Mouse (Mus musculus): Measurements from ENCODE around the gene Yipf4. TPM values are rescaled to one million over a fixed set of nuclear protein-coding genes. Genes with fewer than 3 reads are reported as not detected.
"Not testable (repeated sequence)": the region's sequence is repeated elsewhere in the genome, so short reads cannot be mapped to it uniquely, and the experiment has no call there.

Yipf4 gene
- total and polyA plus RNA-seq, 3 experiments, result 28.9 to 77.7 (median 41.6) TPM

DNA sequence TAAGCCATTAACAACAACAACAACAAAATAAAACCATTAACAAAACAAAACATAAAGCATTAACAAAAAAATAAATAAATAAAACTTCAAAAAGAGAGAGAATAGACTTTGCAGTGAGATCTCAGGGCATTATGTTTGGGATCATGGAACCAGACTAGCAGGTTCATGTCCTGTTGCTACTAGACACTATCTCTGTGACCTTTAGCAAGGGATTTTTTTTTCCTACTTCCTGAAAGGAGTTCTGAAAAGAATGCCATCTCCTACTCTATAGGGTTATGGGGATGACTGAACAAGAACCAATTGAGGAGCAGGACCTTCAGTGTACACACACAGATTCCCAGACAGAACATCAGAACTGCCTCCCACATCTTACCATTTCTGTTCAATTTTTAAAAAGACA lies 25.8 kb upstream of the Yipf4 start:
- TF ChIP-seq BHLHE40 (IDR thresholded peaks at IDR 0.05; ENCODE audit: low read depth, low read length) (no peak), MAFK (IDR thresholded peaks at IDR 0.05; ENCODE audit: insufficient replicate concordance, low read length) (no peak), ZKSCAN1 (IDR thresholded peaks at IDR 0.05; ENCODE audit: borderline replicate concordance, low read depth, low read length) (no peak), ETS1 (conservative IDR thresholded peaks at IDR 0.05; ENCODE audit: low read depth, low read length) (no peak), USF1 (IDR thresholded peaks at IDR 0.05; ENCODE audit: low read depth, low read length) (no peak), RCOR1 (conservative IDR thresholded peaks at IDR 0.05; ENCODE audit: low read depth, low read length) (no peak), CHD1 (IDR thresholded peaks at IDR 0.05; ENCODE audit: low read depth, low read length) (no peak), TCF12 (IDR thresholded peaks at IDR 0.05; ENCODE audit: low read depth, low read length) (no peak), GABPA (IDR thresholded peaks at IDR 0.05; ENCODE audit: insufficient replicate concordance, low read depth, low read length) (no peak), ELF1 (IDR thresholded peaks at IDR 0.05; ENCODE audit: low read depth, low read length) (no peak), MYC (IDR thresholded peaks at IDR 0.05; ENCODE audit: low read depth, low read length) (no peak), RAD21 (IDR thresholded peaks at IDR 0.05; ENCODE audit: low read depth, low read length) (no peak), CHD2 (IDR thresholded peaks at IDR 0.05; ENCODE audit: low read length) (no peak), MXI1 (IDR thresholded peaks at IDR 0.05; ENCODE audit: low read depth, low read length) (no peak)
- H3K36me3 ChIP-seq (replicated peaks in 1 of 2; ENCODE audit: control insufficient read depth in 1 of 2, insufficient read depth in 1 of 2, low read length in 1 of 2), result no peaks in the 10 kb centered on the region
- H3K4me3 ChIP-seq (replicated peaks in 1 of 3; ENCODE audit: low read depth in 2 of 3, low read length in 2 of 3, poor library complexity in 1 of 3), result no peak overlapping the region
- DNase-seq (ENCODE audit: extremely low read depth), result no peak
- H3K79me2 ChIP-seq (replicated peaks; ENCODE audit: control insufficient read depth, extremely low read depth, insufficient read depth, poor library complexity, severe bottlenecking), result no peaks in the 10 kb centered on the region
- H3K9me3 ChIP-seq (replicated peaks; ENCODE audit: low read length), result no peaks in the 10 kb centered on the region
- H3K4me1 ChIP-seq (ENCODE audit: control insufficient read depth in 1 of 2, insufficient read depth in 2 of 2), result peaks cover 0 to 2% of the 10 kb centered on the region in 2 experiments; a peak in 1 of 4 replicates
- H3K27me3 ChIP-seq (replicated peaks), result no peaks in the 10 kb centered on the region
- no peak overlapping the region for H3K9ac ChIP-seq (ENCODE audit: insufficient read depth, low read depth)
- no peak overlapping the region for H3K4me2 ChIP-seq (ENCODE audit: insufficient read depth, low read depth, poor library complexity, severe bottlenecking)
- H3K27ac ChIP-seq (ENCODE audit: insufficient read depth, low read depth), result no peak overlapping the region
- dilution Hi-C loops (cut with MboI; ENCODE audit: extremely low pct_ligation_motif_present, extremely low pct_unique_long_range_greater_than_20kb, low sequenced_read_pairs), result no loop called here
- in situ Hi-C loops (cut with MboI; ENCODE audit: low pct_ligation_motif_present, low pct_unique_long_range_greater_than_20kb, low sequenced_read_pairs), result no loop called here

DNA sequence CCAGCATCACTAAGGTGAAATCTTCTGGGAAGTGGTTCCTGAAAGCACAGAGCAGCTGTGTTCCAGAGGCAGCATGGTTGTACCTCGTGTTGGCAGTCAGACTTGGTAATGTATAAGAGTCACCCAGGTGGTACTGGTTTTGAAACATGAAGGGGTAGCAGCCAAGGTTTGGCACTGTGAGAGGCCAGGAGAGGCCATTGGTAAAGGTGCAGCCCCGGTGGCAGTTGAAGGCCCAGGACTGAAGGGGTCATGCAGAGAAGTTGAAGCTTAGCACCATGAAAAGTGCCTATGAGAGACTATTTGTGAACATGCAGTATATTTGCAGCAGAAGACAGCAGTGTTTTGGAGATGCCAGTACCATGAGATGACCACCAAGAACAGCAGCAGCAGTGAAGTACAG lies 21.3 kb upstream of the Yipf4 start:
- dilution Hi-C loops (cut with MboI; ENCODE audit: extremely low pct_ligation_motif_present, extremely low pct_unique_long_range_greater_than_20kb, low sequenced_read_pairs), result not testable (repeated sequence)

DNA sequence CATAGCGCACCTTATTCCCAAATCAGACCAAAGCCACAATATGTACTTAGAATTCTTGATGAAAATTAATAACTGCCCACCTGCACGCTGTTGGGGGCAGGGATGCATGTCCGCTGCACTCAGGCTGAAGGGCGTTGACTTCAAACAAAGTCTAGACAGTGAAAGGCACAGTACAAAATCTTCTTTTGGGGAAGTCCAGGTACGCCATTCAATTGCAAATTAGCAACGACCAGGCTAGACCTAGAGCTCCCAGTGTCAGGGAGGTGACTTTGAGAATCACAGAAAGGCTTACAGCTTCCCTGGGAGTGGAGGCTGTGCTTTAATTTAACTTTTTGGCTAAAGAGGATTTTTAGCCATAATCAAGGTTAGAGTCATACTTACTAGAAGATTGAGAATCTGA lies 19.2 kb upstream of the Yipf4 start:
- H3K36me3 ChIP-seq (replicated peaks in 1 of 2; ENCODE audit: control insufficient read depth in 1 of 2, insufficient read depth in 1 of 2, low read length in 1 of 2); DNase-seq (ENCODE audit: extremely low read depth); H3K4me2 ChIP-seq (ENCODE audit: insufficient read depth, low read depth, poor library complexity, severe bottlenecking); dilution Hi-C loops (cut with MboI; ENCODE audit: extremely low pct_ligation_motif_present, extremely low pct_unique_long_range_greater_than_20kb, low sequenced_read_pairs); in situ Hi-C loops (cut with MboI; ENCODE audit: low pct_ligation_motif_present, low pct_unique_long_range_greater_than_20kb, low sequenced_read_pairs); H3K27me3 ChIP-seq (replicated peaks); H3K4me1 ChIP-seq (ENCODE audit: control insufficient read depth in 1 of 2, insufficient read depth in 2 of 2); H3K9ac ChIP-seq (ENCODE audit: insufficient read depth, low read depth); H3K9me3 ChIP-seq (replicated peaks; ENCODE audit: low read length); H3K4me3 ChIP-seq (replicated peaks in 1 of 3; ENCODE audit: low read depth in 2 of 3, low read length in 2 of 3, poor library complexity in 1 of 3); H3K79me2 ChIP-seq (replicated peaks; ENCODE audit: control insufficient read depth, extremely low read depth, insufficient read depth, poor library complexity, severe bottlenecking); H3K27ac ChIP-seq (ENCODE audit: insufficient read depth, low read depth): not testable (repeated sequence)

More for the DNA sequence above, 21.3 kb upstream of the Yipf4 start:
- H3K4me2 ChIP-seq (ENCODE audit: insufficient read depth, low read depth, poor library complexity, severe bottlenecking); H3K9me3 ChIP-seq (replicated peaks; ENCODE audit: low read length); H3K4me3 ChIP-seq (replicated peaks in 1 of 3; ENCODE audit: low read depth in 2 of 3, low read length in 2 of 3, poor library complexity in 1 of 3); H3K36me3 ChIP-seq (replicated peaks in 1 of 2; ENCODE audit: control insufficient read depth in 1 of 2, insufficient read depth in 1 of 2, low read length in 1 of 2); H3K4me1 ChIP-seq (ENCODE audit: control insufficient read depth in 1 of 2, insufficient read depth in 2 of 2); H3K79me2 ChIP-seq (replicated peaks; ENCODE audit: control insufficient read depth, extremely low read depth, insufficient read depth, poor library complexity, severe bottlenecking); H3K27me3 ChIP-seq (replicated peaks); DNase-seq (ENCODE audit: extremely low read depth); H3K27ac ChIP-seq (ENCODE audit: insufficient read depth, low read depth); in situ Hi-C loops (cut with MboI; ENCODE audit: low pct_ligation_motif_present, low pct_unique_long_range_greater_than_20kb, low sequenced_read_pairs); H3K9ac ChIP-seq (ENCODE audit: insufficient read depth, low read depth): not testable (repeated sequence)
